Mouse (Mus musculus) left cerebral cortex, postnatal 14 days (tissue): Measurements from ENCODE around the gene Tead1. TPM values are rescaled to one million over a fixed set of nuclear protein-coding genes. Genes with fewer than 3 reads are reported as not detected.
A peak's percentile ranks its signal among the peaks of the same experiment; 100 is the strongest.

ENCODE experiments used
- DNase-seq, 2 experiments: peaks; one replicate each; pipeline ENCODE4 v3.0.0; 2021 to 2022; ENCODE audit warnings: low spot score in 2 of 2, mixed read lengths in 1 of 2
- intact Hi-C: fragments of 180-260 bp; cut with DNase I; formaldehyde crosslinking; loops from one replicate; pipeline ENCODE4 v1.15.1; 2025
- microRNA-seq, 2 experiments: library from miRNA; unstranded; fragments of <30 nt; microRNA quantifications; one replicate each; pipeline ENCODE4 v1.2.0; 2022
- total RNA-seq, 2 experiments: library from RNA; stranded (reverse); gene quantifications; 2 replicates each; pipeline ENCODE4 v1.2.3; 2021

The Tead1 gene
- total RNA-seq, 2 experiments from 2014 or later: 14.3 to 15.8 TPM

DNA sequence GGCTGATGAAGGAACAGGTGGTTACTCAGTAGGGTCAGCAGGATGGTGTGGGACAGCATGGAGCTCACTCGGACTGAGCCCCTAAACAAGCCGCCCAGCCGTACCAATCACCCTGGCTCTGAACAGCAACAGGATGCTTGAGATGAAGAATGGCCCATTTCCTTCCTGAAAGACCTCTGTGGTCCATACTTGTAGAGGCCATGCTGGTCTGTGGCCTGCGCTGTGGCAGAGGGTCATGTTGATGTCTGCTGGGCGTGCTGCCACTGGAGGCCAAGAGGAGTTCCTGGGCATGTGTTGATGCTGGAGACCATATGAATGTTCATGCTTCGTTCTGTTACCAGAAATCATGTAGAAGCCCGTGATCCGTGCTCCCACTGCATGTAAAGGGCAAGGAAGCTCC is 258.0 kb downstream of the Tead1 start:
- intact Hi-C loops: no loop called here
- DNase-seq: no peak

DNA sequence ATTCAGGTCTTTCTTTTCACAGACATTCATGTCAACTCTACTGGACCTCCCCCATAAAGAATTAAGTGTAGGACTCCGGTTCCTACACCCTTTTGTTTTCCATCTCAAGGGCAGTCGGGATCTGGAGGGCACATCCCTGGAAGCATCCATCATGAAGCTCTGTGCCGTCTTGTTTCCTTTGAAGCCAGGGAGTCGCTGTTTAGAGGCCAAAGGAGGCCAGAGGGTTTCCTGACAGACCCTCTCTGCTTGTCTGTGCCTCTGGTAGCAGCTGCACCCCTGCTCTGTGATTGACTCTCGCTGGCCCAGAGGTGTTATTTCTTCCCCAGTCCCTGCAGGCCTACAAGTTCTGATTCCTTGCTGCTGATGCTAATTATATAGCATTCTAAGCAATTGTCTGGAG is 259.8 kb downstream of the Tead1 start:
- DNase-seq: no peak
- intact Hi-C loops: no loop called here

DNA sequence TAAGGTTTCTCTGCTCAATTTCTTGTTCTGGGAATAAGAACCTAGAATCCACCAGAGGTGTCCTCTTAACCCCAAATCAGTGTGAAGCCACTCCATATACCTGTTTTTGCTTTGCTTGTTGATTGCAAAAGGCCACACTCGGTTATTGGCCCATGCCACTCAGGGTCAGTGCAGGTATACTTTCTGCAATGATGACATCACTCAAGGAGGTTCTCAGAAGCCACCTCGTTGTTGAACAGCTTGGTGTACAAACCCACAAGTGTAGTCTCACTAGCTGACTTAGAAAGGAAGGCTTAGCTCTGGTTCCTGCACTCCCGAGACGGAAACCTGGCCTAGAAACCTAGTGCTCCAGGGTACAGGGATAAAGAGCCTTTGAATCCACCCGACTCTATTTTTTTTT is 263.4 kb downstream of the Tead1 start:
- no peak for DNase-seq
- intact Hi-C loops: no loop called here

DNA sequence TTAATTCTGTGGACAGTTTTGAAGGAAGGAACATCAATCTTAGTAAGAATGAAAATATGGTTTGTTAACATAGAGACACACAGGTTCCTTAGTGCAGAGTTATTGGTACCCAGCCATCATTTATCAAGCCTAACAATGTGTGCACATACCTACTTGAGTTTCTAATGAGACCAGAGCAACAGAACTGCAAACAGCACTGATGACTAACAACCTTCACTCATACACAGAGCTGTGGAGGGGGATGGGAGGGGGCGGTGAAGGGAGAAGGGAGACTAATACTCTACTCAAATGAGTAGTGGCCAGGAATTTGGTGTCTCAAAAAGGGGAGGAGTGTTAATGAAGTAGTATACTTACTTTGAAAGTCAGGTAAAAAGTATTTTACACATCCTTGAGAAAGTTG is 263.9 kb downstream of the Tead1 start:
- no peak for DNase-seq
- intact Hi-C loops: no loop called here

DNA sequence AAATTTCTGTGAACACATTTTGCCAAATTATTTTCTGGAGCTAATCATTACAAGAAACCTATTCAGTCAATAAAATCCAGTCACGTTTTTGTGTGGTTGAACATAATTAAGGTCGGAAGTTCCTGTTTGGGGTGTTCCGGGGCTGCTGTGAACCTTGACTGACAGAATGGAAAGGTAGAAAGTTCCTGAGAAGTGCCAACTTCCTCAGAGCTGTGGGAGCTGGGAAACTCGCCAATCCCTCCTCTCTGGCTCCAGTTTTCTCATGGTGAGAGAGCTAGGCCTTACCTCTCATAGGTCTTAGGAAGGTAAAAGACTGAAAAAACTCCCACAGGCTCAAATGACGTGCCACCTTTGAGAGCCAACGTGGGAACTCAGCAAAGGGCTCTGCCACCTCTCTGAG is 267.6 kb downstream of the Tead1 start:
- intact Hi-C loops: no loop called here
- no peak for DNase-seq

DNA sequence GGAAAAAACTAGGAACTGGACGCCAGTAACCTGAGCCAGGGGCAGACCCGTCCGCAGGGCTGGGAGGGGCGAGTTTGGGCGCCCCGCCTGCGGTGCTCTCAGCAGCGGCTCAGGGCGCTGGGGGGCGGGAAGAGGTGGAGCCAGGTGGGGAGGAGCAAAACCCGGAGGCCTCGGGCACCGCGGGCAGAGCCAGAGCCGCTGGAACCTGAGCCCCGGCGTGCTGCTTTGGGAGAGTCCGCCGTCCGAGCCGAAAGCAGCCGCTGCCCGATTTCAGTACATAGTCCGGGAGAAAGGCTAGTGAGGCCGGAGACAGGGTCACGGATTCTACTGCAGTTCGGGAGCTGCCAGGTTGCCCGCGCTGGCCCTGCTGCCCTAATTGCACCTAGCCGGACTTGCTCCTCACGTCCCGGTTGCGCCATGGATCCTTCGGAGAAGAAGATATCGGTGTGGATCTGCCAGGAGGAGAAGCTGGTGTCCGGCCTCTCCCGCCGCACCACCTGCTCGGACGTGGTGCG is 274.7 kb downstream of the Tead1 start, which contains the start of gene Rassf10:
Gene Rassf10, plus strand, starts transcription at position 186 of the 515 bp plus-strand sequence.
- intact Hi-C loops: no loop called here

DNA sequence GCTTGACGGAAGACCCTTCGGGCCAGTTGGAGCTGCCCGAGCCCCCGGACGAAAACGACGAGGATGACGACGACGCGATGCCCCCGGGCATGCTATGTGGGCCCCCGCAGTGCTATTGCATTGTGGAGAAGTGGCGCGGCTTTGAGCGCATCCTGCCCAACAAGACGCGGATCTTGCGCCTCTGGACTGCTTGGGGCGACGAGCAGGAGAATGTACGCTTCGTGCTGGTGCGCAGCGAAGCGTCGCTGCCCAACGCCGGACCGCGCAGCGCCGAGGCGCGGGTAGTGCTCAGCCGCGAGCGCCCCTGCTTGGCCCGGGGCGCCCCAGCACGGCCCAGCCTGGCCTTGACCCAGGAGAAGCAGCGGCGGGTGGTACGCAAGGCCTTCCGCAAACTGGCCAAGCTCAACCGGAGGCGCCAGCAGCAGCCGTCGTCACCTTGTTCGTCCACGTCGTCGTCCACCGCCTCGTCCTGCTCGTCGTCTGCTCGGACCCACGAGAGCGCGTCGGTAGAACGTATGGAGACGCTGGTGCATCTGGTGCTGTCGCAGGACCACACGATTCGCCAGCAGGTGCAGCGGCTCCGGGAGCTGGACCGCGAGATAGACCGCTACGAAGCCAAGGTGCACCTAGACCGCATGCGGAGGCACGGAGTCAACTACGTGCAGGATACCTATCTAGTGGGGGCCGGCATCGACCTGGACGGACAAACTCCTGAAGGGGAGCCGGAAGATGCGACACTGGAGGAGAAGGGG is 275.4 kb downstream of the Tead1 start:
- DNase-seq: no peak
- intact Hi-C loops: no loop called here

More for the DNA sequence above, 274.7 kb downstream of the Tead1 start, which contains the start of gene Rassf10:
- peak; percentile 17 to 52 for DNase-seq

DNA sequence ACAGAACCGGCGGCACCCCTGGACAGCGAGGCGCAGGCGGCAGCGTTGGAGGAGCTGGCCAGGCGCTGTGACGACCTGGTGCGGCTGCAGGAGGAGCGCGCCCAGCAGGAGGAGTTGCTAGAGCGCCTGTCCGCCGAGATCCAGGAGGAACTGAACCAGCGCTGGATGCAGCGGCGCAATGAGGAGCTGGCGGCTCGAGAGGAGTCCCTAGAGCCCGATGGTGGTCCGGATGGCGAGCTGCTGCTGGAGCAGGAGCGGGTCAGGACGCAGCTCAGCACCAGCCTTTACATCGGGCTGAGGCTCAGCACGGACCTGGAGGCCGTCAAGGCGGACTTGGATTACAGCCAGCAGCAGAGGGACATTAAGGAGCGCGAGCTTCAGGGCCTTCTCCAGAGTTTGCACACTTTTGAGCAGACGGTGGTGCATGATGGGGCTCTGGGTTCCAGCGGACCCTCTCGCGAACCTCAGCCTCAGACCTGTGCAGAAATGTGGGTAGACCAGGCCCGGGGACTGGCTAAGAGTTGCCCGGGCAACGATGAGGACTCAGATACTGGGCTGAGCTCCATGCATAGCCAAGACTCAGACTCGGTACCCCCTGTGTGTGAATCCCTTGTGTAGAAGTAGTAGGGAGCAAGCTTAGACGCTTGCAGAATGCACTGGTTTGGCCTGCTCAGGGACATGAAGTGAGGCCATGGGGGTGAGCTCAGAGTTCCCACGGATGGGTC is 276.1 kb downstream of the Tead1 start:
- no peak for DNase-seq
- intact Hi-C loops: no loop called here

DNA sequence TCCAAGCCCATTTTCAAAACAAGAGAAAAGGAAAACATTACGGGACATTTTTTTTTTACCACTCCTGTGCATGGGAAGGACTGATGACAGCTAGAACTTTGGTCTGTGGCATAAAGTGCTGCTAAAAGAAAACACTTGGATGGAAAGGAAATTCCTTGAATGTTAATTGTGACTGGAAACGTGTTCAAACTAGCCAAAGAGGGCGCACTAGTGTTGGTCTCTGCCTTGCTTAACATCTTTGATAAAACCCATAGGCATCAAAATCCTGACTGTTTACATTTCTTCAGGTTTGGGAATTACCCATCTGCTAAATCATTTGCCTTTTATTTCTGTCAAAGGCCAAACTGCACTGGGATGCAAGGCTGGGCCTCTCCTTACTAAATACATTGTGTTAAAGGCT is 276.8 kb downstream of the Tead1 start:
- intact Hi-C loops: no loop called here
- no peak for DNase-seq

Small RNA genes lying within 50 kb of the gene (microRNA-seq; reads per million reads assigned to microRNA genes)
- 0 reads per million in 2 experiments for gene Gm44462
